Mouse (Mus musculus) natural killer cell, adult 2 months (primary cell): ENCODE results near the gene Cmc1.
A peak's percentile ranks its signal among the peaks of the same experiment; 100 is the strongest.
"Not testable (repeated sequence)": the region's sequence is repeated elsewhere in the genome, so short reads cannot be mapped to it uniquely, and the experiment has no call there.

Experiments used
- DNase-seq, 2 experiments: peaks; one replicate each; pipeline ENCODE4 v3.0.0; 2022; ENCODE audit warnings: low spot score in 2 of 2

Cmc1 gene

GRCm38 (mm10) chr9:118140356-118140755 is 9.6 kb downstream of the Cmc1 start:
- not testable (repeated sequence) for DNase-seq

GRCm38 (mm10) chr9:118110360-118110710 is 39.6 kb downstream of the Cmc1 start:
- no peak for DNase-seq

GRCm38 (mm10) chr9:118109697-118110359 is 40.1 kb downstream of the Cmc1 start:
- no peak for DNase-seq

GRCm38 (mm10) chr9:118108527-118109011 is 41.4 kb downstream of the Cmc1 start:
- no peak for DNase-seq

- DNase-seq: peak; percentile 24 to 37
Observed at GRCm38 (mm10) chr9:118101802-118102201, 48.2 kb downstream of the Cmc1 start.

- no peak for DNase-seq
Observed at GRCm38 (mm10) chr9:118100484-118100883, 49.5 kb downstream of the Cmc1 start.

GRCm38 (mm10) chr9:118099395-118099794 is 50.6 kb downstream of the Cmc1 start:
- DNase-seq: peak in 1 of 2 experiments; percentile 29

- DNase-seq: no peak
Observed at GRCm38 (mm10) chr9:118083834-118084233, 66.1 kb downstream of the Cmc1 start.

GRCm38 (mm10) chr9:118082575-118083431 is 67.2 kb downstream of the Cmc1 start:
- peak; percentile 56 to 79 for DNase-seq

GRCm38 (mm10) chr9:118073358-118073757 is 76.6 kb downstream of the Cmc1 start:
- DNase-seq: no peak

- no peak for DNase-seq
Observed at GRCm38 (mm10) chr9:118072101-118072500, 77.9 kb downstream of the Cmc1 start.

- DNase-seq: no peak
Observed at GRCm38 (mm10) chr9:118071337-118071736, 78.6 kb downstream of the Cmc1 start.

GRCm38 (mm10) chr9:118070442-118070841 is 79.5 kb downstream of the Cmc1 start:
- DNase-seq: no peak

- peak; percentile 72 to 84 for DNase-seq
Observed at GRCm38 (mm10) chr9:118059101-118059500, 90.9 kb downstream of the Cmc1 start.

- no peak for DNase-seq
Observed at GRCm38 (mm10) chr9:118053286-118053685, 96.7 kb downstream of the Cmc1 start.

GRCm38 (mm10) chr9:118045011-118045533 is 104.9 kb downstream of the Cmc1 start:
- no peak for DNase-seq

GRCm38 (mm10) chr9:118043581-118043980 is 106.4 kb downstream of the Cmc1 start:
- no peak for DNase-seq

- no peak for DNase-seq
Observed at GRCm38 (mm10) chr9:118042738-118043137, 107.2 kb downstream of the Cmc1 start.

GRCm38 (mm10) chr9:118041646-118042045 is 108.3 kb downstream of the Cmc1 start:
- DNase-seq: no peak

GRCm38 (mm10) chr9:118041022-118041400 is 109.0 kb downstream of the Cmc1 start:
- DNase-seq: no peak

- DNase-seq: peak; percentile 96 to 98
Observed at GRCm38 (mm10) chr9:118040218-118041021, 109.6 kb downstream of the Cmc1 start, which contains the start of gene Azi2. Gene Azi2, plus strand, starts transcription at chr9:118040499.

GRCm38 (mm10) chr9:118034990-118035389 is 115.0 kb downstream of the Cmc1 start:
- DNase-seq: no peak
